Mouse (Mus musculus): ENCODE data around the gene Gjb2.
A peak's percentile ranks its signal among the peaks of the same experiment; 100 is the strongest.

Gjb2 gene

GRCm38 (mm10) chr14:57066053-57066452 lies 38.4 kb downstream of the Gjb2 start:
- no peak for DNase-seq

- peak; percentile 64 to 68 for DNase-seq
These were observed 44.5 kb downstream of the Gjb2 start for GRCm38 (mm10) chr14:57060052-57060451.

- peak; percentile 87 to 90 for DNase-seq
These were observed 46.8 kb downstream of the Gjb2 start, which contains the start of gene Gja3 for GRCm38 (mm10) chr14:57057563-57058321. Gene Gja3 (minus strand): TSS chr14:57058100.

- no peak for DNase-seq
These were observed 47.3 kb downstream of the Gjb2 start for GRCm38 (mm10) chr14:57057204-57057562.

GRCm38 (mm10) chr14:57052713-57053112 lies 51.8 kb downstream of the Gjb2 start:
- DNase-seq = no peak

All from thymus, postnatal 36 days (tissue).